Mouse (Mus musculus): ENCODE data around the gene Zfp523. TPM values are rescaled to one million over a fixed set of nuclear protein-coding genes. Genes with fewer than 3 reads are reported as not detected.

Gene Zfp523
- total RNA-seq (2021) = 100 to 1,000 TPM in 1 of 2 experiments, 10 to 100 TPM in 1; 97.0 to 105 TPM
- long read RNA-seq, experiment 1, transcript Zfp523-202 (14 exons, 2,864 nt) = major isoform, 114 of 185 reads
- long read RNA-seq, experiment 1, partial matches to known transcripts = 29 of 185 reads
- long read RNA-seq, experiment 1, other reads (novel, unspliced or antisense) = 41 of 185 reads
- long read RNA-seq, experiment 2, transcript Zfp523-202 (14 exons, 2,864 nt) = major isoform, 104 of 192 reads
- long read RNA-seq, experiment 2, partial matches to known transcripts = 34 of 192 reads
- long read RNA-seq, experiment 2, other reads (novel, unspliced or antisense) = 48 of 192 reads

DNA sequence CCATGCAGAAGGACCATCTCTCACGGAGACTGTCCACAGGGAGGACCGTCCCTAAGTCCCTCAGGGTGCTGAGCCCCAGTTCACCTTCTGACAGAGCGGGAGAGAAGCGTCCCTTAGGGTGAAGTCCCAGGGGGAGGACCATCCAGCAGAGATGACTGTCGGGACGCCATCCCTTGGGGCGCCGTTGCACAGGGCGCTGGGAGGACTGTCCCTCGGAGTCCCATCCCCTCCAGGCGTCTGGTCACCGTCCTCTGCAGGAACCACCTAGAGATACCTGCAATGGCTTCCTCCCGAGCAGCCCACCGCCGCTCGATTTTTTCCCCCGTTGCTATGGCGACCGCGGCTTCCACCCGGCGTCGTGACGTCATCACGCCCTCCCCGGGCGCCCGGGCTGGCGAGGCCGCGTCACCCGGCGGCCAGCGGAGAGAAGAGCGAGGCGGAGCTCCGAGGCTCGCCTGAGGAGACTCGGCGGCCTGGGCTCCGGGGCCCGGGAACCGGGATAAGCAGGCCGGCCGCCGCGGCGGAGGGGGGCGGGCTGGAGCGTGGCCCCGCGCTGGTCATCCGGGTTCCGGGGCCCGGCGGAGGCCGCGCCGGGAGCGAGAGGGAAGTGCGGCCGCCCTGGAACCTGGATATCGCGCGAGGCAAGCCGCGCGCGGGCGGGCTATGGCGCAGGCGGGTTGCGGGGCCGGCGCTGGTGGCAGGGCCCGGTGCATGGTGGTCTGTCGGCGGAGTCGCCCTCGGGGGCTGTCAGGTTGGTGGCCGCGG, at the start of gene Zfp523:
Zfp523 (plus strand) TSS at position 355 of the 765 bp plus-strand sequence.
- intact Hi-C loops (cut with DNase I) = no loop called here
- DNase-seq (ENCODE audit: low spot score in 2 of 2) = peak; percentile 91 to 92

GRCm38 (mm10) chr17:28129796-28130195, 47.1 kb upstream of the Zfp523 start:
- intact Hi-C loops (cut with DNase I) = no loop called here
- DNase-seq (ENCODE audit: low spot score in 2 of 2) = no peak

- intact Hi-C loops (cut with DNase I) = no loop called here
Measured at GRCm38 (mm10) chr17:28130391-28131125, 46.4 kb upstream of the Zfp523 start.

DNA sequence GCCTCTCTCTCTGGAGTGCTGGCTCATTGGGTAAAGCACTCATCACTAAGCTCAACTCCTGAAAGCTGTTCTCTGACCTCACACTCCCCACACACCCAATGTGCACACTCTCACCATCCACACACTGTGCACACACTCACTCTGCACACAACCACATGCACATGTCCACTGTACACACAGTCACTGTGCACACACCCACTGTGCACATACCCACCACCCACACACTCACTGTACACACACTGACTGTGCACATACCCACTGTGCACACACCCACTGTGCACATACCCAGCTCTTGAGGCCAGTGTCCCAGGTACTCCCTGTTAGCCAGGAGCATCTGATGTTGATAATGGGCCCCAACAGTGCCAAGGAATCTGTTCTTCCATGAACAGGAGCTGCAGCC, 45.8 kb upstream of the Zfp523 start:
- intact Hi-C loops (cut with DNase I) = no loop called here
- no peak for DNase-seq (ENCODE audit: low spot score in 2 of 2)

More at GRCm38 (mm10) chr17:28130391-28131125, 46.4 kb upstream of the Zfp523 start:
- no peak for DNase-seq (ENCODE audit: low spot score in 2 of 2)

DNA sequence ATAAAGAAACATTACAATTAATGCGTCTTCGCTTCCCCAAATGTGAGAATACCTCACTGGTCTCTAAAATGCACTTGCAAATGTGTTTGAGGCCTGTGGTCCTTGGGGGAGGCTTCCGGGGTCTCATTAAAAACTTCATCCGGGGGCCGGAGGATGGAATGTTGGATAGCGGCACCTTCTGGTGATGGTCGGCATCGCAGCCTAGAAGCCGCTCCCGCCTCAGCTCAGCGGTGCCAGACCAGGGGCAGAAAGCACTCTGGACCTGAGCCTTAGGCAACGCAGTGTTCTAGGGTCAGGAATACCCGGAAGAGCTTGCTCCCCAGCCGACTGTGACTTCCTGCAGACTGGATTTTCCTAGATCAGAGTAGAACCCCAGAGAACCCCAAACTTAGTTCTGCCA, 43.7 kb upstream of the Zfp523 start:
- peak; percentile 38 to 62 for DNase-seq (ENCODE audit: low spot score in 2 of 2)
- intact Hi-C loops (cut with DNase I) = loop anchor here (2.0 kb wide), 1 partner anchor 48 kb away; no protein-coding TSS in a partner anchor

DNA sequence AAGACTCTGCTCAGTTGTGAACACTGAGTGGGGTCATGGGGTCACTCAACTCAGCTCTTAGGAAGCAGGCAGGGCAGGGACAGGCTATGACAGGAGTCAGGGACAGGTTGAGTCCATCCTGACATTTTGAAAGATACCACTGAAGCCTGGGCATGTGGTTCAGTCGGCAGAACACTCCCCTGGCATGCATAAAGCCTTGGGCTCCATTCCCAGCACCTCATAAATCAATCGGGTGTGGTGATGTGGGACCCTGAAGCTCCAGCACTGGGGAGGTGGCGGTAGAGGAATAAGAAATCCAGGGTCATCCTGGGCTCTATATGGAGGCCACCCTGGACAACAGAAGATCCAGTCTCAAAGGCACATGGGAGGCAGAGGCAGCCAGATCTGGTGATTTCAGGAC, 41.4 kb upstream of the Zfp523 start:
- intact Hi-C loops (cut with DNase I) = no loop called here
- DNase-seq (ENCODE audit: low spot score in 2 of 2) = no peak

- DNase-seq (ENCODE audit: low spot score in 2 of 2) = no peak
- intact Hi-C loops (cut with DNase I) = no loop called here
Measured at GRCm38 (mm10) chr17:28136266-28136665, 40.7 kb upstream of the Zfp523 start.

DNA sequence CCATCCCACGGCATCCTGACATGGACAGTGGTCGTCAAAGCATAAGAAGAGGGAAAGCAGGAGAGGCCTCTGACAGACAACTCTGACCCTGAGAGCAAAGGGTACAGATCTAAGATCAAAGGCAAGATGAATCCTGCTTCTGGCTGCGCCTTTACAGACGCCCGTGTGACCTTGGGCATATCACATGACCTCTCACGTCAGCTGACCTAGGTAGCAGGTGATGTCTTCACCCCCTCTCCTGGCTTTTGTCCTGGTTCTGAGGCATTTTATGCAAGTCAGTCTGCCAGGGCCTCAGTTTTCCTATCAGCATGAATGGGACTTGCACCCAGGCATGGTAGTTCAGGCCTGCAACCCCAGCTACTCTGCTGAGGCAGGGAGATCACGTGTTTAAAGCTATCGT, 38.9 kb upstream of the Zfp523 start:
- intact Hi-C loops (cut with DNase I) = no loop called here
- DNase-seq (ENCODE audit: low spot score in 2 of 2) = no peak

DNA sequence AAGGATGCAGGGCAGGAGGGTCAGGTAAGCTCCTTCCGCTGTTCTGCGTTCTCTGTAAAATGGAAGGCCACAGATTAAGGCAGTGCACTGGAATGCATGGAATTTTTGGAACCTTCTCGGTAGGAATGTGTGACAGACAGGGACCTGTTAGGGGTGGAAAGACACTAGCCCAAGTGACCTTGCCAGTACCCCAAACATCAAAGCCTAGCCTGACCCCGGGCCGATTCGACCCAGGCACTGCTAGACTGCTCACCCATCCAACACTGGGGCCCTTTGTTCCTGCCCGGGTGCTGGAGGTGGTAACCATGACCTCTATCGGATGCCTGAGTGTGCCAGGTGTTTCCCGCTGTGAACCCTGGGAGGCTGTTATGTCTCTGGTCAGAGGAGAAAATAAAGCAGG, 38.2 kb upstream of the Zfp523 start:
- no peak for DNase-seq (ENCODE audit: low spot score in 2 of 2)
- intact Hi-C loops (cut with DNase I) = no loop called here

DNA sequence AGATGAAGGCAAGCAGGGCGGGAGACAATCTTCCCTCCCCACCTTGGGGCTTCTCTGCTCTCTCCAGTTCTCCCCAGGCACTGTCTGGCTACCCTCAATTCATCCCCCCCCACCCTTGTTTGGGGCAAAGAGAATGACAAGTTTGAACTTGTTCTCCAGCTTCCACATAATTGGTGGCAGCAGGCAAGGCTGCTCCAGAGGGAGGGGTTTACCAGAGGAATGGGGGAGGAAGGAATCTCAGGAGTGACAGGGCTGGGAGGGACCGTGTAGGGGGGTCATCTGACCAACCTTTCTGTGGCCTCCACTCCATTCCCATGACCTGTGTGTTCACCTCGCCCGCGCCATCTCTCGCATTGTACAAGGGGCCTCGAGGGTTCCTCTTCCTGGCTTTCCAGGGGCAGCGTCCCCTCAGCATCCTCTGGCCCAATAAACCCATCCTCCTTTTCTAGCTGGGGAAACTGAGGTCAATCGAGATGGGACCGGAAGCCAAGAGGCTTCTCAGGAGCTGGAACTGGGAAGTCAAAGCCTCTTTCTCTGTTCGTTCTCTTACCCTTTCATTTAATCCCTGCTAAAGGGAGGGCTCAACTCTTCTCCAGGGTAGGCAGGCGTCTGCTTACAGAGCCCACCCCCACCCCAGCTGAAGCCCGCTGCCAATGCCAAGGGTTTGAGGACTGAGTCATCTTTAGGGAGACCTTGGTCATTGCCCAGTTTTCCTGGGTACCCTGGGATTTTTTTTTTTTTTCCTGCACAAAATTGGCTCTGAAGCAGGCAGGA, 36.3 kb upstream of the Zfp523 start:
- no peak for DNase-seq (ENCODE audit: low spot score in 2 of 2)

DNA sequence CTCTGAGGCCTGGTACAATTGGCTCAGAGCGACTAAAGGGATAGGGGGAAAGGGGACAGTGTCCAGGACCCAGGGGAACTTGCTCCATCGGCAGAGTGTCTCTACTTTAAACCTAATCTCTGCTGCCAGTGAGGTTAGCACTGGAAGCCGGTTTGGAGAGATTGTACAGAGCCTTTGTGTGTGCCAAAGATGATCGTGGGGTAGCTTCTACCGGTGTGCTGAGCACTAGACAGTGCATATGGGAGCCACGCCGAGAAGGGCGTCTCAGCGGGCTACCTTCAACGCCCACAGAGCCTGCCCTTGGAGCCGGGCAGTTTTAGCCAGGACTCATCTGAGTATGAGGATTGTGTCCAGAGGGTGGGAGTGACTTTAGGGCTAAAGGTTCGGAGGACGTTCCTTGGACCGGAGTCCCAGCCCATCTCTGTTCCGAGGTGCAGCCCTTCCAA, 35.7 kb upstream of the Zfp523 start:
- intact Hi-C loops (cut with DNase I) = loop anchor here (1.0 kb wide), 1 partner anchor 42 kb away; no protein-coding TSS in a partner anchor
- no peak for DNase-seq (ENCODE audit: low spot score in 2 of 2)

More for the DNA sequence above, 36.3 kb upstream of the Zfp523 start:
- intact Hi-C loops (cut with DNase I) = loop anchor here (1.0 kb wide), 1 partner anchor 41 kb away; no protein-coding TSS in a partner anchor

DNA sequence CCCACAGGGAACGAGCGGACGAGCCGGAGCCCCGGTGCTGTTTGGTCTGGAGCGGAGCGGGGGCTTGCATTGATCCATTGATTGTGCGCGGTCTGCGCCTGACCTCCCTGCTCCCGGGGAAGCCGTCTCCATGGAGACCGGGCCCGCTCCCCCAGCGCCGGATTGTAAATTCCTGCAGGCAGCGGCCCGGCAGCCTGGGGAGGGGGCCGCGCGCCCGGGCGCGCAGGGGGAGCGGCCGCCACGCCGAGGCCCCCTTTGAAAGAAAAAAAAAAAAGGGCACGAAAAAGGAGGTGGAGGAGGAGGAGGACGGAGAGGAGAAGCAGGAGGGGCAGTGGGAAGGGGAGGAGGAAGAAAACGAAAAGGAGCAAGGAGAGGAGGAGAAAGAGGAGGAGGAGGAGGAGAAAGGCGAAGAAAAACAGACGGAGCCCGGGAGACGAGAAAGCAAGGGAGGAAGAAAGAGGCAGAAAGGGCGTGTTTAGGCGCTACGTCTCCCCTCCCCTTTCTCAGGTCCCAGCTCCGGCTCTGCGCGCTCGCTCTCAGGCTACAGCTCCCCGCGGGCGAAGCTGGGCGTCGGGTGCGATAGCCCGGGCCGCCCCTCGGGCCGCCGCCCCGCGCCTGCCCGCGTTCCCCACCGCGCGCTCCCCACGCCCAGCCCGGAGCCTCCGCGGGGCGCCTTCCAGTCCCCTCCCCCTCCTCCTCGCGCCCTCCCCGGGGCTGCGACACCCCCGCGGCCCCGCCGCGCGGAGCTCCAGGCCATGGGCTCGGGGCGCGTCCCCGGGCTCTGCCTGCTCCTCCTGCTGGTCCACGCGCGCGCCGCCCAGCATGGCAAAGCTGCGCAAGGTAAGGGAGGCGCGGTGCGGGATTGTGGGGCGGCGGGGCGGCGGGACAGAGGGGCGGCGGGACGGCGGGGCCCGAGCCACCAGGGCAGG, 34.9 kb upstream of the Zfp523 start, which contains the start of gene Scube3:
Scube3 (plus strand) TSS at position 371 of the 929 bp plus-strand sequence.
- intact Hi-C loops (cut with DNase I) = loop anchor here (1.0 kb wide), 1 partner anchor 43 kb away; no protein-coding TSS in a partner anchor
- no peak for DNase-seq (ENCODE audit: low spot score in 2 of 2)

GRCm38 (mm10) chr17:28142700-28143610, 34.0 kb upstream of the Zfp523 start:
- DNase-seq (ENCODE audit: low spot score in 2 of 2) = no peak
- intact Hi-C loops (cut with DNase I) = no loop called here

GRCm38 (mm10) chr17:28143751-28144150, 33.2 kb upstream of the Zfp523 start:
- DNase-seq (ENCODE audit: low spot score in 2 of 2) = no peak
- intact Hi-C loops (cut with DNase I) = no loop called here

DNA sequence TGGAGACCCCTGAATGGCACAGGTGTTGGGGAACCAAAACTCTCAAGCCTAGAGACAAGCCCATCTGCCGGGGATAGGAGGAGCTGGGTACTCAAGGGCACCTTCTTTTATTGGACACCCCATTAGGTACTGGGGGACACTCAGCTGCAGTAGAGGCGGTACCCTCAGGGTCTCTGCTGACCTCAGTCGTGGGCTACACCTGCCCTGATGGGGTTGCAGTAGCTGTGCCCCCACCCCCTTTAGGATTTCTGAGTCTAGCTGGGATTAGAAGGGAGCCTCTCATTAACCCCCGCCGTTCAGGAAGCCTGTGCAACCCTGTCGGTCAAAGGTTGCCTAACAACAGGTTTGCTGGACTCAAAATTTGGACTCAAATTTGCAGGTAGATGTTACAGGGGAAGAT, 32.7 kb upstream of the Zfp523 start:
- intact Hi-C loops (cut with DNase I) = no loop called here
- DNase-seq (ENCODE audit: low spot score in 2 of 2) = no peak

DNA sequence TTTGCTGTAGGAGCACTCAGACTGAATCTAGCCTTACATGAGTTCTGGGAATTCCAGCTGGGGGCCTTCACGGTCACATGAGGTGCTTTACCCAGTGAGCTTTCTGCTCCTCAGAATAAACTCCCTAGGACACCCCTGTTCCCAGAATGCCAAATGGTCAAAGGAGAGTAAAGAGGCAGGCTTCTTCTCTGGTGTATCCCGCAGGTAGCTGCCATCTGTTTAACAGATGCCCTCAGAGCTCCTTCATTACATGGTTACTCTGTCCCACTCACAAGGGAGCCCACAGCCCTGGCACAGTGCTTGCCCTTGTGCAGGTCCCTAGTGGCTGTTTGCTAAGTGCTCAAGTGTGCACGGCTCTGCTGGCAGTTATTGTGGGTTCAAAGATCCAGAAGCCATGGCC, 28.6 kb upstream of the Zfp523 start:
- intact Hi-C loops (cut with DNase I) = no loop called here
- DNase-seq (ENCODE audit: low spot score in 2 of 2) = no peak

DNA sequence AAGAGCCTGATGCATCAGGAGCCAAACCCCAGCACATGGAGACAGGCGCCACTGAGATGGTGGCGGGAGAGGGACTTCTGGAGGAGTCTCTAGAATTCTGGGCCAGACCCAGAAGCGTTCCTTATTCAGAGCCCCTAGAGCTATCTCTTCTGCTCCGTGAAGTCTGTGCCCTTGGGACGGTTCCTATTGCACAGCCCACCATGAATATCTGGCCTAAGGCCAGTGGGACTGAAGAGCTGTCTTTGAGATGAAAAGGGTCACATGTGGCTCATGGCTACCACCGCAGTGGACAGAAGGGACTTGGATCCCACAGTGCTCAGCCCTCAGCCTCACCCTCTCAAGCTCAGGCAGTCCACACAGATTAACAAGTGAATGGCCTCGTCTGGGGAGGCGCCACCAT, 27.2 kb upstream of the Zfp523 start:
- no peak for DNase-seq (ENCODE audit: low spot score in 2 of 2)
- intact Hi-C loops (cut with DNase I) = no loop called here
